Mouse (Mus musculus) megakaryocyte, embryonic 14.5 days (primary cell): ENCODE measurements around the gene Rps3a1. TPM values are rescaled to one million over a fixed set of nuclear protein-coding genes. Genes with fewer than 3 reads are reported as not detected.
"Not testable (repeated sequence)": the region's sequence is repeated elsewhere in the genome, so short reads cannot be mapped to it uniquely, and the experiment has no call there.

Source experiments
- H3K27me3 ChIP-seq: replicated peaks from 2 replicates; pipeline ENCODE3; 2012; ENCODE audit warnings: inconsistent platforms
- H3K36me3 ChIP-seq: replicated peaks from 2 replicates; pipeline ENCODE3; 2012; ENCODE audit warnings: low read length, inconsistent platforms, mixed read lengths
- H3K4me1 ChIP-seq: 2 replicates; pipeline ENCODE4 v1.6.1; 2012; ENCODE audit warnings: inconsistent platforms
- H3K4me3 ChIP-seq: replicated peaks from 2 replicates; pipeline ENCODE3; 2012; ENCODE audit warnings: moderate library complexity, mild to moderate bottlenecking, inconsistent platforms
- H3K9me3 ChIP-seq: 2 replicates; pipeline ENCODE4 v1.6.1; 2012; ENCODE audit warnings: inconsistent platforms
- FLI1 ChIP-seq: IDR thresholded peaks from 2 replicates; pipeline ENCODE4 v1.6.1; 2012; ENCODE audit warnings: low read length, inconsistent platforms, mixed read lengths
- GATA1 ChIP-seq: IDR thresholded peaks from 3 replicates; pipeline ENCODE4 v1.6.1; 2012; ENCODE audit warnings: mixed read lengths, low read length, inconsistent platforms, borderline replicate concordance
- polyA plus RNA-seq: library from polyadenylated mRNA; stranded (reverse); fragments of >175 nt; gene quantifications from 2 replicates; pipeline ENCODE4 v1.2.3, GENCODE M21; 2012; ENCODE audit warnings: low replicate concordance; ENCODE audit not compliant: insufficient read depth

Rps3a1 gene
- polyA plus RNA-seq, 1 experiment, result 291 TPM

DNA sequence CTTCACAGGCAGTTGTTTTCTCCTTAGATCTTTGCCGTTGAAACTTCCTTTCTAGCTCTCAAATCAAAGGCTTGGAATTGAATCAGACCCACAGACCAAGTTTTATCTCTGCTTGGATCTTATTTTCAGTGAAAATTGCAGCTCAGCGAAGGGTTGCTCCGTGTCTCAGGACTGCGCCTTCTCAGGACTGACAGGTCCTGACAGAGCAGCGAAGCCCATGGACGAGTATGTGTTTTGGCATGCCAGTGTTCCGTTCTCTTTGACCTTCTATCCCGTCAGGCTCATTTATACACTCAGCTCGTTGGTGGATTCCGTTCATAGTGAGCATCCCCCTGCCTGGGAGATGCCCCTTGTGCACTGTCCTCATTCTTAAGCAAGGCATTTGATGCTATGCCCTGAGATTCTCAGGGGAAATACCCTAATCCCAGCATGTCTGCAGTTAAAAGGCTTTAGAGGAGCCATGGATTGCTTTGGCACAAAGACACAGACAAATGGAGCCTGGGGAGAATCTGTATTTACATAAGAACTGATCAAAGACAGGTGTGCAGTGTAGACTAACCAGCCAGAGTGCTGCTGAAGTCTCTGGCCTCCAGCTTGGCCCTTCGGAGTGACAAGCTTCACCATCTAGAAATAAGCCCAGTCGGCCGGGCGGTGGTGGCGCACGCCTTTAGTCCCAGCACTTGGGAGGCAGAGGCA is 23.1 kb downstream of the Rps3a1 start:
- Histone ChIP-seq H3K36me3 (peaks cover 5% of the 10 kb centered on the region), H3K4me1 (peaks cover 3% of the 10 kb centered on the region; the same call in 1 of the 2 replicates), H3K4me3 (no peak overlapping the region), H3K9me3 (peaks cover 7% of the 10 kb centered on the region), H3K27me3 (no peaks in the 10 kb centered on the region)
- TF ChIP-seq FLI1, result no peak
- no peak for TF ChIP-seq GATA1

DNA sequence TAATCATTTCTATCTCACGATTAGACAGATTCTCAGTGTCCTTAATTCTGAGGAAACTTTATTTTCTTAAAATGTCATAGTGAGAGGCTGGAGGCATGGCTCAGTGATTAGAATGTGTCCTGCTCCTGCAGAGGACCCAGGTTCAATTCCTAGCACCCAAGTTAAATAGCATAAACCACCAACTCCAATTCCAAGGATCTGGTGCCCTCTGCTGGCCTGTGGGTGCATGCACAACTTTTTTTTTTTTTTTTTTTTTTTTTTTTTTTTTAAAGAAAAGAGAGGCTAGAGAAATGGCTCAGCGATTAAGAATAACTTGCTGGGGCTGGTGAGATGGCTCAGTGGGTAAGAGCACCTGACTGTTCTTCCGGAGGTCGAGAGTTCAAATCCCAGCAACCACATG is 25.6 kb downstream of the Rps3a1 start:
- peaks cover 7% of the 10 kb centered on the region for H3K9me3 ChIP-seq
- H3K27me3 ChIP-seq, result no peaks in the 10 kb centered on the region
- peaks cover 5% of the 10 kb centered on the region for H3K36me3 ChIP-seq
- no peak overlapping the region for H3K4me3 ChIP-seq
- peaks cover 11% of the 10 kb centered on the region for H3K4me1 ChIP-seq
- no peak for TF ChIP-seq GATA1
- no peak for TF ChIP-seq FLI1

DNA sequence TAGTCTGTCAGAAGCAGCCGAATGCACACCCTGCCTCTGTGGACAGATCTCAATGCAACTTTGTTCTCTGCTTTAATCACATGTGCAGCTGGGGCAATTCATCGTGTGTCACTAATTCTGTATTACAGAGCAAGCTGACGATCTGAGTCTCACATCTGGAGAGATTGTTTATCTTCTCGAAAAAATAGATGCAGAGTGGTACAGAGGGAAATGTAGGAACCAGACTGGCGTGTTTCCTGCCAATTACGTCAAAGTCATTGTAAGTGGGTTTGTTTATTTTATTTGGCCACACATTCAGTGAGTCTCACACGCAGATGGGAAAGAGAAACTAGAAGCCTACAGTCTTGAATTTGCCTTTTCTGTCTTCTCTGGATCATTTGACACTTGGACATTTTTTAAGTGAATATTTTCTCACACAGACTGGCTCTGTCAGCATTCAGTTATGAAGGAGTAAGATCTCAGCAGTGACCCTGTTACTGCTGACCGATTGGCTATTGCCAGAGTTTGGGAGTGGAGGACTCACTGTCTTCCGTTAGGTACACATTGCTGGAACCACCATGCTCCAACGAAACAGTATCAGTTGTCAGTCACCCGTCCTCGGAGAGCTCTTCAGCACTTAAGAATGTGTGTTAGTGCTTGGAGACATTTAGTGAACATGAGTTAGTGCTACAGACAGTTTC is 27.7 kb downstream of the Rps3a1 start:
- no peak overlapping the region for H3K4me3 ChIP-seq
- H3K36me3 ChIP-seq, result peaks cover 5% of the 10 kb centered on the region
- H3K27me3 ChIP-seq, result no peaks in the 10 kb centered on the region
- H3K9me3 ChIP-seq, result peaks cover 7% of the 10 kb centered on the region
- no peak for TF ChIP-seq GATA1
- TF ChIP-seq FLI1, result no peak
- peaks cover 21% of the 10 kb centered on the region for H3K4me1 ChIP-seq

DNA sequence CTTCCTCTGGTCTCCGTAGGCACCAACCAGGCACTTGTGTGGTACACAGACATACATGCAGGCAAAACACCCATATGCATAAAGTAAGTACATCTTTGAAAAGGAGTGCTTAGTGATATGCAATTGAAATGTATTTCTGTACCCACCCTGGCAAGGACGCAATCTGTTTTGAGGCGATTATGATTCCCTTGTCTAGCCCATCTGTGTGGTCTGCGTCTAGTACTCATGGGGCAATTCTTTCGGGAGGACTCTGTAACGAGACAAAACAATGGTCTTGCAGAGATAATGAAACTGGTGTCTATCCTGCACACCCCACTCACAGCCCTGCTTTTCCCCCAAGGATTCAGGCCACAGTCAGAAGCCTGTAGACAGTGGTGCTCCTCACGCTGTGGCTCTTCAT is 29.7 kb downstream of the Rps3a1 start:
- Histone ChIP-seq H3K4me3 (no peak overlapping the region), H3K27me3 (no peaks in the 10 kb centered on the region), H3K4me1 (peaks cover 41% of the 10 kb centered on the region), H3K9me3 (peaks cover 7% of the 10 kb centered on the region), H3K36me3 (peaks cover 5% of the 10 kb centered on the region)
- TF ChIP-seq GATA1 (no peak), FLI1 (no peak)

DNA sequence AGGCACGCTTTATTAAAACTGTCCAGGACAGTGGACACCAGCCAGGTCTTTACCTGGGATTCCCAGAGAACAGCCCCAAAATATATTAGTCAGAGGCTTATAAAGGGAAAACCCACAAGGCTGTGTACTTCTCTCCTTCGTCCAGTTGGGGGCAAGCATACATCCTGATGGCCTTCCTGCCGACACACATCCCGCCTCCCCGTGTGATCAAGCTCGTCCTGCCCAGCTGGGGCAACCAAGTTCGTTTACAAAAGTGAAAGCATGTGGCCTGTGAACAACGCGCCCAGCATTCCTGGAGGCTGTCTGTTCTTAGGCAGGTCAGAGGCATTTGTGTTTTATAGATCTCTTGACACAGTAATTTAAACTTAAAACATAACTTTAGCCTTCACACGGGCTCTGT is 32.4 kb downstream of the Rps3a1 start:
- Histone ChIP-seq H3K36me3 (peaks cover 10% of the 10 kb centered on the region), H3K4me1 (peaks cover 56% of the 10 kb centered on the region), H3K4me3 (peak overlapping the region; percentile 90), H3K9me3 (no peaks in the 10 kb centered on the region), H3K27me3 (no peaks in the 10 kb centered on the region)
- TF ChIP-seq FLI1, result no peak
- no peak for TF ChIP-seq GATA1

DNA sequence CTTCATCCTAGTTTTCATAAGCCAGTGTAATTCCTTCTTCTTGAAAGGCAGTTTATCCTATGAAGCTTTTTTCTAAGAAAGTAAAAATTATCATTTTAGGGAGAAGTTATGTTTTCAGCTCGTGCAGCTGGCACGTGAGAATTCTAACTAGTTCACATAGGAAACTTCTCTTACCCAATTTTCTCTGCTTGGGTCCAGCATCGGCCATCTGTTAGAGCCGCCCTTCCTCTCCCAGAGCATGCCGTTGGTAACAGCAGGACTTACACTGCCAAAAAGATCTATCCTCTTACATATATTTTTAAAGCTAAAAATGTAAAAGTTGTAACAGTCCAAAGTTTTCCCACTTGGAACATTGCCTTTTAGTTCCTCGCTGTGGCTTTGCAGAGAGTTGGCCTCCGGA is 33.4 kb downstream of the Rps3a1 start:
- H3K4me3 ChIP-seq, result no peak overlapping the region
- H3K9me3 ChIP-seq, result no peaks in the 10 kb centered on the region
- H3K27me3 ChIP-seq, result no peaks in the 10 kb centered on the region
- no peak for TF ChIP-seq FLI1
- TF ChIP-seq GATA1, result no peak
- H3K36me3 ChIP-seq, result peaks cover 10% of the 10 kb centered on the region
- H3K4me1 ChIP-seq, result peaks cover 63% of the 10 kb centered on the region

DNA sequence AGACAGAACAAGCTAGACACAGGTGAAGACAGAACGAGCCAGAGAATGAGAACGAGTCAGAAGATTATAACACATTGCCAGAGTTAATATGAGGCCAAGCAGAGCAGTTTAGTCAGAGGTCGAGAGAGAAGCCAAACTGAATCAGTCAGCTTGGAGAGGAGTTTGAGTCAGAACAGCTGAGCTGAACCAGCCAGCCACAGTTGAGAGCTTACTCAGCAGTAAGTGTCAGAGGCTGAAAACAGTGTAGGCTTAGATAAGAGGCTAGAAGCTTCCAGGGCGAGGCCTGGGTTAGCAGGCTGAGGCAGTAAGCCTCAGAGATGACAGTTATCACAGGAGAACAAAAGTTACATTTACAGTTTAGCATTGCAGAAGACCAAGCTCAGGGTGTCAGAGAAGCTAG is 33.9 kb downstream of the Rps3a1 start:
- H3K36me3 ChIP-seq, result peaks cover 10% of the 10 kb centered on the region
- H3K9me3 ChIP-seq, result no peaks in the 10 kb centered on the region
- no peaks in the 10 kb centered on the region for H3K27me3 ChIP-seq
- peak overlapping the region; percentile 14 for H3K4me3 ChIP-seq
- peaks cover 69% of the 10 kb centered on the region for H3K4me1 ChIP-seq
- TF ChIP-seq GATA1 (no peak; the same call in 2 of the 3 replicates), FLI1 (no peak)

DNA sequence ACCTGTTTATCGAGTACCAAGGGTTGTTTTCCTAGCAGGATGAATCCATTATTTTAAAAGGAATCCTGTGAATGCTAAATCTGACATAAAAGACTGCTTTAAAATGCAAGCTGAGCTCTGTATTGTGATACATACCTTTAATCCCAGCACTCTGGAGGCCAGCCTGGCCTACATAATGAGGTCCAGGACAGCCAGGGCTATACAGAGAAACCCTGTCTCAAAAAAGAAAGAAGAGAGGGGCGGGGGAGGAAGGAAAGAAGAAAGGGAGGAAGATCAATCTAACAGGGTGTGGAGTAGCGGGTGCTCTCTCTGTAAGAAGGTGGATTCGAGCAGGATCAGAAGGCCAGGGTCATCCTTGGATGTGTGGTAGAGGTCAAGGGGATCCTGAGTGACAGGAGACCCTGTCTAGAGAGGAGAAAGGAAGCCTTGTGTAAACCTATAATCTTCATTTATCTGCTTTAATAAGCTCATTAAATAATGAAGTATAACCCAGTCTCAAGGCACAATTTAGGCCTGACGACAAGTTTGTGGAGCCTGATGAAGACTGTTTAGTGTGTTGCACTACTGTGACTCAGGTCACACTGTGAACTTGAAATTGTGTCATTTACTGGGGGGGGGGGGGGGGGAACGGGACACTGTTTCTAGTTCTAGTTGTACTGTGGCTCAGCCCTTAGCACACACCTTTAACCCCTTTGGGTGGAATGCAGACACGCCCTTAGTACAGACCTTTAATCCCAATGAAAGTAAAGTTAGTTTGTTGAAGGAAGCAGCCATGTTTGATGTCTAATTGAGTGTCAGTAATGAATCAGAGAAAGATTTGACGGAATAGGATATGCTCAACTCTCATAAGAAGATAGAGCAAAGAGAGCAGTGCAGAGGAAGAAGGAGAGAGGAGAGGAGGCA is 34.6 kb downstream of the Rps3a1 start:
- H3K9me3 ChIP-seq, result no peaks in the 10 kb centered on the region
- H3K36me3 ChIP-seq, result peaks cover 10% of the 10 kb centered on the region
- no peak for TF ChIP-seq GATA1
- no peak for TF ChIP-seq FLI1
- peaks cover 73% of the 10 kb centered on the region for H3K4me1 ChIP-seq
- H3K4me3 ChIP-seq, result no peak overlapping the region
- no peaks in the 10 kb centered on the region for H3K27me3 ChIP-seq

DNA sequence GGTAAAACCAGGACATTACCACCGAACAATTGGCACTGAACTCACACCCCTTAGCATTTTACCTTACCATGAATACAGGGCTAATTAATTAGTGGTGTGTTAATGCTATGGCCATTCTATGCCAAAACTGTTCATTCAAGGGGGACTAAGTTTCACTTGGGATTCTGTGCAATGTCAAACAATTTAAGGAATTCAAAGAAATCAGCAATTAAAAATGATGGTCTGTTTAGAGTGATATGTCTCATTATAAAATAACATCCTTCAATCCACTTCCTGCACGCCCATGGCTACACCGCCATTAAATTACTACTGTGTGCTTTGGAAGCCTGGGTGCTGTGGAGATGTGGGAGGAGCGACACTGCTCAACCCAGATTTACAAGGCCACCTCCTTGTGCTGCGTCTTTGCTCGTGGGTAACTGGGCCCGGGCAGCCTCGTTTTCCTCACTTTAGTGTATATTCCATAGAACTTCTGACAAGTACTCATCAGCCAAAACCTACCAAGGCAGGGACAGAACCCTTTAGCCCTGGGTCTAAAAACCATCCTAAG is 36.3 kb downstream of the Rps3a1 start:
- H3K9me3 ChIP-seq, result no peaks in the 10 kb centered on the region
- H3K4me3 ChIP-seq, result no peak overlapping the region
- peaks cover 10% of the 10 kb centered on the region for H3K36me3 ChIP-seq
- TF ChIP-seq GATA1 (no peak), FLI1 (no peak)
- H3K4me1 ChIP-seq, result peaks cover 77% of the 10 kb centered on the region
- H3K27me3 ChIP-seq, result no peaks in the 10 kb centered on the region

DNA sequence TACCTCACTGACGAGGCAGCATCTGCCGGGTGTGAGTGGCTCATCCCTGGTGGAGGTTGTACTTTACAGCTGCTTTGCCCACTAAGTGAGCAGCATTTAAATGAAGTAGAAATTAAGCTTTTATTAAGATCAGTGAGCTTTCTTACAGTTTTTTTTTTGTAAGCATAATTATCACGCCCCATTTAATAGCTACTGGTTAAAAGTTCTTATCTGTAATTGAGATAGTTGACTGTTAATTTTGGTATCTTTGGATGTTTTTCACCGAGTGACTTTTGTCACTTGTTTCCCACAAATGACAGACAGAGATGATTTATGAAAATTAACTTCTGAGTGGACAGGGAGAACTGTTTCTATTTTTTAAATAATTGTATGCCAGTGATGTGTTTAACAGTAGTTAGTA is 37.6 kb downstream of the Rps3a1 start:
- Histone ChIP-seq H3K4me3 (no peak overlapping the region), H3K9me3 (peaks cover 1% of the 10 kb centered on the region), H3K36me3 (peaks cover 11% of the 10 kb centered on the region), H3K27me3 (no peaks in the 10 kb centered on the region), H3K4me1 (peaks cover 69% of the 10 kb centered on the region)
- no peak for TF ChIP-seq GATA1
- TF ChIP-seq FLI1, result no peak

DNA sequence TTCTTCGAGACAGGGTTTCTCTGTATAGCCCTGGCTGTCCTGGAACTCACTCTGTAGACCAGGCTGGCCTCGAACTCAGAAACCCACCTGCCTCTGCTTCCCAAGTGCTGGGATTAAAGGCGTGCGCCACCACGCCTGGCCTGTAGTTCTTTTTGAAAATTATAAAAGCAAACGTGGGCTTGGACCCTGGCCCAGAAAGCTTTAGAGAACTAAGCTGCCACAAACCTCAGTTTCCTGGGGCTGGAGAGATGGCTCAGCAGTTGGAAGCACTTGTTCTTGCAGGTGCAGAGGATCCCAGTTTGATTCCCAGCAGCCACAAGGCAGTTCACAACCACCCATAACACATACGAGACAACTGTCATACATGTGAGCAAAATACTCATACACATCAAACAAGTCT is 38.1 kb downstream of the Rps3a1 start:
- peaks cover 15% of the 10 kb centered on the region for H3K36me3 ChIP-seq
- H3K4me3 ChIP-seq, result peak overlapping the region; percentile 21
- not testable (repeated sequence) for H3K9me3 ChIP-seq, H3K27me3 ChIP-seq
- H3K4me1 ChIP-seq, result peaks cover 64% of the 10 kb centered on the region
